Mouse (Mus musculus): ENCODE results near the gene Maf. TPM values are rescaled to one million over a fixed set of nuclear protein-coding genes. Genes with fewer than 3 reads are reported as not detected.

The Maf gene
- total and polyA plus RNA-seq, 2 experiments from 2014 or later: 1.4 to 4.7 TPM

DNA sequence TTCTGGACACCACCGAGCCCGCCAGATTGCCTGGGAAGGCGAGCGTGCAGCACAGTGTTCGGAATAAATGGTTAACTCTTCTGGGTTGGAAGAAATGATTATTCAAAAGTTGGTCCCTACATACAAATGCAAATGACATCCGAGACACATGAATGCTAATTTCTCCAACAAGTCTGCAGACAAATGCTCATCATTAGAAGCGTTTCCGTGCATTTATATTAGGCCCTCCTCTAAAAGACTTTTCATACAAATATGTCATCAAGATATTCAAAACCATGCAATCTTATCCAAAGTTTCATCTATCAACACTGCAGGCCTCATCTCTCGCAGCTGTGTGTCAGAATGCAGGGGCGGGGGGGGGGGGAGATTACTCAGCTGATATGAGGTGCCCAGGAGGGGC is 39.8 kb upstream of the Maf start:
- no peak for DNase-seq (ENCODE audit: low spot score)
- Histone ChIP-seq H3K4me3 (ENCODE audit: low read depth, low read length) (no peak overlapping the region), H3K4me2 (ENCODE audit: low read depth, low read length) (no peak overlapping the region), H3K36me3 (replicated peaks; ENCODE audit: control insufficient read depth, insufficient read depth, low read length) (no peaks in the 10 kb centered on the region), H3K9ac (replicated peaks; ENCODE audit: low read depth, low read length) (no peak overlapping the region), H3K4me1 (ENCODE audit: control insufficient read depth, insufficient read depth) (no peaks in the 10 kb centered on the region), H3K27ac (ENCODE audit: low read depth) (no peak overlapping the region), H3K9me3 (replicated peaks; ENCODE audit: control insufficient read depth, low read length) (no peaks in the 10 kb centered on the region), H3K27me3 (ENCODE audit: control insufficient read depth, insufficient read depth, low read length) (0 out of 2 replicates have a peak, but pooled peaks cover 3% of the 10 kb centered on the region)
- 84% methylated on average over 10 of the region's 10 CpGs for WGBS
- no peak for ATAC-seq (ENCODE audit: insufficient read depth, low read depth)
- no peak for TF ChIP-seq EP300 (IDR thresholded peaks at IDR 0.05; ENCODE audit: low read depth)
- TF ChIP-seq CTCF (IDR thresholded peaks at IDR 0.05; ENCODE audit: low read depth): no peak

DNA sequence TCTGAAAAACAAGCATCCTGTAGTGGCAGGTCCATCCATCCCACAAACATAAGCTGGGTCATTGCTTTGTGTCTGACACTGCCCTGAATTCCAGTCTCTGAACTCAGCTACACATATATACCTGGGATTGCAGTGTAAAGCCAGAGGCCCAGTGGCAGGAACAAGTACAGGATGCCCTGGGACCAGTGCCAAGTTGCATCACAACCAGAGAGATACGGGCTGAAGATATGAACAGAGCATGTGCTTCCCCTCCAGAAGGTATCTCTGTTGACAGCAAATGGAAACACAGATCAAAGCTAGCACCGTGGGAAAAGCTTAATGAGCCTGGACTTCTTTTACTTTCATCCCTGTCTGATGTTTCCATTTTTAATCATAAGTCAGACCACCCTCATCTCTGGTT is 38.1 kb upstream of the Maf start:
- Histone ChIP-seq H3K9ac (replicated peaks; ENCODE audit: low read depth, low read length) (no peak overlapping the region), H3K27ac (ENCODE audit: low read depth) (no peak overlapping the region), H3K4me3 (ENCODE audit: low read depth, low read length) (no peak overlapping the region), H3K4me2 (ENCODE audit: low read depth, low read length) (no peak overlapping the region), H3K4me1 (ENCODE audit: control insufficient read depth, insufficient read depth) (no peaks in the 10 kb centered on the region), H3K27me3 (ENCODE audit: control insufficient read depth, insufficient read depth, low read length) (no peaks in the 10 kb centered on the region), H3K36me3 (replicated peaks; ENCODE audit: control insufficient read depth, insufficient read depth, low read length) (no peaks in the 10 kb centered on the region), H3K9me3 (replicated peaks; ENCODE audit: control insufficient read depth, low read length) (no peaks in the 10 kb centered on the region)
- WGBS: 6% methylated on average over 2 of the region's 2 CpGs
- TF ChIP-seq CTCF (IDR thresholded peaks at IDR 0.05; ENCODE audit: low read depth) (no peak), EP300 (IDR thresholded peaks at IDR 0.05; ENCODE audit: low read depth) (no peak)
- ATAC-seq (ENCODE audit: insufficient read depth, low read depth): no peak
- DNase-seq (ENCODE audit: low spot score): no peak

- H3K36me3 ChIP-seq (replicated peaks; ENCODE audit: control insufficient read depth, insufficient read depth, low read length): no peaks in the 10 kb centered on the region
- no peak for ATAC-seq (ENCODE audit: insufficient read depth, low read depth)
- H3K27ac ChIP-seq (ENCODE audit: low read depth): no peak overlapping the region
- no peaks in the 10 kb centered on the region for H3K4me1 ChIP-seq (ENCODE audit: control insufficient read depth, insufficient read depth)
- no peaks in the 10 kb centered on the region for H3K9me3 ChIP-seq (replicated peaks; ENCODE audit: control insufficient read depth, low read length)
- H3K4me3 ChIP-seq (ENCODE audit: low read depth, low read length): no peak overlapping the region
- no peak for TF ChIP-seq EP300 (IDR thresholded peaks at IDR 0.05; ENCODE audit: low read depth)
- no peak for TF ChIP-seq CTCF (IDR thresholded peaks at IDR 0.05; ENCODE audit: low read depth)
- 55% methylated on average over 2 of the region's 2 CpGs for WGBS
- no peak overlapping the region for H3K4me2 ChIP-seq (ENCODE audit: low read depth, low read length)
- no peaks in the 10 kb centered on the region for H3K27me3 ChIP-seq (ENCODE audit: control insufficient read depth, insufficient read depth, low read length)
- no peak for DNase-seq (ENCODE audit: low spot score)
- H3K9ac ChIP-seq (replicated peaks; ENCODE audit: low read depth, low read length): no peak overlapping the region
These were observed 35.8 kb upstream of the Maf start for GRCm38 (mm10) chr8:115743441-115743840.

DNA sequence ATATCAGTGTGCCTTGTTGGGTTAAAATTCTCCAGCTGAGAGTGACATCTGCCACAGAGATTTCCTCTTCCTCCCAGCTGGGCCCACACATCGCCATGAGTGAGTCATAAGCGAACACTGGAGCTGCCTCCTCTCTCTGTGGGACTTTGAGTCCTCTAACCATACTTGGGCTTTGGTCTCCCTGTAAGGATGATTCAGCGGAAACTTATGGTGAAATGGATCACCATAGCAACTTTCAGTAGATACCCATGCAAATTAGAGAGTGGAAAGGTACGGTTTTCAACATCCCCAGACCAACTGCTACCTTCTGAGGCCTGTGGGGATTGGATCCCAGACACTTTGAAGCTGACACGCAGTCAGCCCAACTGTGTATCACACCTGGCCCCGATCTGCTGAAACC is 35.1 kb upstream of the Maf start:
- Histone ChIP-seq H3K36me3 (replicated peaks; ENCODE audit: control insufficient read depth, insufficient read depth, low read length) (no peaks in the 10 kb centered on the region), H3K4me3 (ENCODE audit: low read depth, low read length) (no peak overlapping the region), H3K9me3 (replicated peaks; ENCODE audit: control insufficient read depth, low read length) (no peaks in the 10 kb centered on the region), H3K27ac (ENCODE audit: low read depth) (no peak overlapping the region), H3K27me3 (ENCODE audit: control insufficient read depth, insufficient read depth, low read length) (no peaks in the 10 kb centered on the region), H3K4me1 (ENCODE audit: control insufficient read depth, insufficient read depth) (no peaks in the 10 kb centered on the region), H3K4me2 (ENCODE audit: low read depth, low read length) (no peak overlapping the region), H3K9ac (replicated peaks; ENCODE audit: low read depth, low read length) (no peak overlapping the region)
- DNase-seq (ENCODE audit: low spot score) (no peak), ATAC-seq (ENCODE audit: insufficient read depth, low read depth) (no peak)
- TF ChIP-seq CTCF (IDR thresholded peaks at IDR 0.05; ENCODE audit: low read depth) (no peak), EP300 (IDR thresholded peaks at IDR 0.05; ENCODE audit: low read depth) (no peak)
- WGBS: 73% methylated on average over 6 of the region's 6 CpGs

- H3K4me2 ChIP-seq (ENCODE audit: low read depth, low read length): no peak overlapping the region
- no peaks in the 10 kb centered on the region for H3K36me3 ChIP-seq (replicated peaks; ENCODE audit: control insufficient read depth, insufficient read depth, low read length)
- DNase-seq (ENCODE audit: low spot score): no peak
- H3K9ac ChIP-seq (replicated peaks; ENCODE audit: low read depth, low read length): no peak overlapping the region
- no peaks in the 10 kb centered on the region for H3K9me3 ChIP-seq (replicated peaks; ENCODE audit: control insufficient read depth, low read length)
- H3K4me1 ChIP-seq (ENCODE audit: control insufficient read depth, insufficient read depth): no peaks in the 10 kb centered on the region
- no peak overlapping the region for H3K4me3 ChIP-seq (ENCODE audit: low read depth, low read length)
- 82% methylated on average over 6 of the region's 6 CpGs for WGBS
- no peak overlapping the region for H3K27ac ChIP-seq (ENCODE audit: low read depth)
- TF ChIP-seq CTCF (IDR thresholded peaks at IDR 0.05; ENCODE audit: low read depth) (no peak), EP300 (IDR thresholded peaks at IDR 0.05; ENCODE audit: low read depth) (no peak)
- no peak for ATAC-seq (ENCODE audit: insufficient read depth, low read depth)
- H3K27me3 ChIP-seq (ENCODE audit: control insufficient read depth, insufficient read depth, low read length): no peaks in the 10 kb centered on the region
These were observed 34.4 kb upstream of the Maf start for GRCm38 (mm10) chr8:115741964-115742363.

- Histone ChIP-seq H3K36me3 (replicated peaks; ENCODE audit: control insufficient read depth, insufficient read depth, low read length) (no peaks in the 10 kb centered on the region), H3K27ac (ENCODE audit: low read depth) (no peak overlapping the region), H3K9me3 (replicated peaks; ENCODE audit: control insufficient read depth, low read length) (no peaks in the 10 kb centered on the region), H3K4me2 (ENCODE audit: low read depth, low read length) (no peak overlapping the region), H3K4me3 (ENCODE audit: low read depth, low read length) (no peak overlapping the region), H3K4me1 (ENCODE audit: control insufficient read depth, insufficient read depth) (no peaks in the 10 kb centered on the region), H3K9ac (replicated peaks; ENCODE audit: low read depth, low read length) (no peak overlapping the region), H3K27me3 (ENCODE audit: control insufficient read depth, insufficient read depth, low read length) (no peaks in the 10 kb centered on the region)
- DNase-seq (ENCODE audit: low spot score) (no peak), ATAC-seq (ENCODE audit: insufficient read depth, low read depth) (no peak)
- TF ChIP-seq EP300 (IDR thresholded peaks at IDR 0.05; ENCODE audit: low read depth): no peak
- TF ChIP-seq CTCF (IDR thresholded peaks at IDR 0.05; ENCODE audit: low read depth): no peak
- WGBS: 84% methylated on average over 4 of the region's 4 CpGs
These were observed 32.2 kb upstream of the Maf start for GRCm38 (mm10) chr8:115739756-115740155.

Measured in heart, postnatal 0 days (tissue).